23 mouse cellular contexts compared by ENCODE assay signal in genomic region chr1:82258331-82258730, GRCm38 (mm10). TPM values are rescaled to one million over a fixed set of nuclear protein-coding genes. Genes with fewer than 3 reads are reported as not detected.
DNase-seq lines count a peak whose midpoint lies in the region; ATAC-seq lines count a peak whose summit lies in the region.
"Had no signal": no experiment of that assay in that cellular context is flagged by ENCODE, and none has a peak within 500 bp of the region (broad histone marks: within the 10 kb centered on the region; RNA-seq: fewer than 3 reads in every experiment).

No protein-coding gene starts in this region.

- no peak overlapping the region for H3K4me3 ChIP-seq in heart, embryonic 15.5 days
- H3K4me3 ChIP-seq in limb, embryonic 11.5 days (ENCODE audit: low read depth, low read length), result no peak overlapping the region
- H3K4me3 ChIP-seq: forebrain, embryonic 15.5 days; hindbrain, embryonic 12.5 days; intestine, embryonic 15.5 days; kidney, embryonic 15.5 days; limb, embryonic 15.5 days; midbrain, embryonic 10.5 days; neural tube, embryonic 15.5 days had no signal

- 34% methylated on average over 7 of the region's 7 CpGs for WGBS in heart, embryonic 15.5 days
- 33% methylated on average over 7 of the region's 7 CpGs for WGBS in limb, embryonic 11.5 days

- H3K4me2 ChIP-seq in heart, embryonic 15.5 days, result no peak overlapping the region
- H3K4me2 ChIP-seq in limb, embryonic 11.5 days (ENCODE audit: low read depth, severe bottlenecking), result no peak overlapping the region
- H3K4me2 ChIP-seq: forebrain, embryonic 15.5 days; hindbrain, embryonic 12.5 days; intestine, embryonic 15.5 days; kidney, embryonic 15.5 days; limb, embryonic 15.5 days; neural tube, embryonic 15.5 days had no signal

- no peak for ATAC-seq in heart, embryonic 15.5 days (replicated peaks; ENCODE audit: insufficient number of reproducible peaks, insufficient read depth, low FRiP score, low read depth)
- no peak for ATAC-seq in limb, embryonic 11.5 days (ENCODE audit: insufficient number of reproducible peaks, low FRiP score, low TSS enrichment, low read depth)
- ATAC-seq: forebrain, embryonic 15.5 days; intestine, embryonic 15.5 days had no signal

- intact Hi-C loops in heart, postnatal 36 days (cut with DNase I), result no loop called here

- no peak overlapping the region for H3K9ac ChIP-seq in heart, embryonic 15.5 days
- no peak overlapping the region for H3K9ac ChIP-seq in limb, embryonic 11.5 days (ENCODE audit: low read length)
- H3K9ac ChIP-seq: forebrain, embryonic 15.5 days; hindbrain, embryonic 12.5 days; intestine, embryonic 15.5 days; kidney, embryonic 15.5 days; limb, embryonic 15.5 days; neural tube, embryonic 15.5 days had no signal

- peak; percentile 40 for DNase-seq in embryo, embryonic 10.5 days (ENCODE audit: low spot score)
- no peak for DNase-seq in embryo, embryonic 9.5 days (ENCODE audit: extremely low spot score)
- DNase-seq in heart, postnatal 36 days, result no peak
- peak; percentile 31 for DNase-seq in 3T3-L1 (ENCODE audit: low read depth, low spot score)
- peak; percentile 67 for DNase-seq in limb, embryonic 11.5 days (ENCODE audit: low spot score)
- no peak for DNase-seq in kidney, adult 8-10 months
- DNase-seq in cerebellum, postnatal 10 days, result no peak
- DNase-seq: cerebellum, postnatal 36 days; heart, adult 18-20 months; lung, adult 18-20 months; lung, postnatal 36 days; right cerebral cortex, postnatal 25 days; thymus, postnatal 14 days had no signal

- H3K9me3 ChIP-seq in heart, embryonic 15.5 days (replicated peaks), result no peaks in the 10 kb centered on the region
- no peaks in the 10 kb centered on the region for H3K9me3 ChIP-seq in limb, embryonic 11.5 days (ENCODE audit: control insufficient read depth, low read length)
- H3K9me3 ChIP-seq: forebrain, embryonic 15.5 days; hindbrain, embryonic 12.5 days; intestine, embryonic 15.5 days; kidney, embryonic 15.5 days; limb, embryonic 15.5 days; midbrain, embryonic 10.5 days; neural tube, embryonic 15.5 days had no signal

- peak overlapping the region; percentile 50; the same call in 1 of the 2 replicates for H3K27ac ChIP-seq in heart, embryonic 15.5 days
- no peak overlapping the region for H3K27ac ChIP-seq in limb, embryonic 11.5 days (replicated peaks; ENCODE audit: low read depth, low read length)
- H3K27ac ChIP-seq: forebrain, embryonic 15.5 days; hindbrain, embryonic 12.5 days; intestine, embryonic 15.5 days; kidney, embryonic 15.5 days; limb, embryonic 15.5 days; midbrain, embryonic 10.5 days; neural tube, embryonic 15.5 days had no signal

- no peaks in the 10 kb centered on the region for H3K27me3 ChIP-seq in heart, embryonic 15.5 days
- no peaks in the 10 kb centered on the region for H3K27me3 ChIP-seq in limb, embryonic 11.5 days (ENCODE audit: control insufficient read depth, insufficient read depth, low read length)
- H3K27me3 ChIP-seq: forebrain, embryonic 15.5 days; hindbrain, embryonic 12.5 days; intestine, embryonic 15.5 days; kidney, embryonic 15.5 days; limb, embryonic 15.5 days; neural tube, embryonic 15.5 days had no signal

- no peaks in the 10 kb centered on the region for H3K36me3 ChIP-seq in heart, embryonic 15.5 days
- 0 out of 2 replicates have a peak, but pooled peaks cover 2% of the 10 kb centered on the region for H3K36me3 ChIP-seq in limb, embryonic 11.5 days (ENCODE audit: control insufficient read depth, insufficient read depth, low read length)
- H3K36me3 ChIP-seq: intestine, embryonic 15.5 days; neural tube, embryonic 15.5 days had no signal

- peaks cover 34% of the 10 kb centered on the region for H3K4me1 ChIP-seq in heart, embryonic 15.5 days (replicated peaks)
- H3K4me1 ChIP-seq in limb, embryonic 11.5 days (ENCODE audit: control insufficient read depth, insufficient read depth, low read length), result peaks cover 17% of the 10 kb centered on the region
- H3K4me1 ChIP-seq: midbrain, embryonic 10.5 days had no signal

RNA-seq across cellular contexts. Expression of gene Gm9747, which starts 25.4 kb away (rescaled TPM):
- polyA plus RNA-seq in heart, embryonic 15.5 days (2015; fragmentation: Nextera tagmentation; extraction: Ambion mirVana), result 27.1 and 29.3 TPM in 2 replicates
- not detected for total RNA-seq in heart, postnatal 36 days (2021)
- polyA plus RNA-seq in limb, embryonic 11.5 days (2014; fragmentation: Nextera tagmentation; extraction: Ambion mirVana), result 27.6 and 33.2 TPM in 2 replicates
- total RNA-seq: adrenal gland, adult 18-20 months; heart, adult 18-20 months; MEL had no signal

RNA-seq across cellular contexts. Expression of gene Irs1, which starts 32.9 kb away (rescaled TPM):
- polyA plus RNA-seq in heart, embryonic 15.5 days (2015; fragmentation: Nextera tagmentation; extraction: Ambion mirVana), result 9.1 and 9.3 TPM in 2 replicates
- 10 to 100 TPM; 36.6 to 41.5 TPM for total RNA-seq in heart, postnatal 36 days (2021)
- 7.4 and 10.2 TPM in 2 replicates for polyA plus RNA-seq in limb, embryonic 11.5 days (2014; fragmentation: Nextera tagmentation; extraction: Ambion mirVana)
- total RNA-seq: MEL had no signal

RNA-seq across cellular contexts. Expression of gene Rhbdd1, which starts 57.9 kb away (rescaled TPM):
- 7.6 and 9.7 TPM in 2 replicates for polyA plus RNA-seq in heart, embryonic 15.5 days (2015; fragmentation: Nextera tagmentation; extraction: Ambion mirVana)
- total RNA-seq in heart, postnatal 36 days (2021), result 10 to 100 TPM in 1 of 2 experiments, 1 to 10 TPM in 1; 9.5 to 12.1 TPM
- 6.3 and 6.5 TPM in 2 replicates for polyA plus RNA-seq in limb, embryonic 11.5 days (2014; fragmentation: Nextera tagmentation; extraction: Ambion mirVana)

Comparison
In these comparisons a context has a peak if more than half of its experiments do, and no peak if none do; other contexts are left out.
1. DNase-seq: peak in embryo, embryonic 10.5 days (single experiment), 3T3-L1 (single experiment) and limb, embryonic 11.5 days (single experiment); none in embryo, embryonic 9.5 days (single experiment), heart, postnatal 36 days (0 of 2), kidney, adult 8-10 months (0 of 2) and cerebellum, postnatal 10 days (0 of 2).